Mouse (Mus musculus): ENCODE measurements around the gene Ktn1. TPM values are rescaled to one million over a fixed set of nuclear protein-coding genes. Genes with fewer than 3 reads are reported as not detected.

Ktn1 gene
- polyA plus RNA-seq, 1 experiment from 2014 or later = 106 TPM

DNA sequence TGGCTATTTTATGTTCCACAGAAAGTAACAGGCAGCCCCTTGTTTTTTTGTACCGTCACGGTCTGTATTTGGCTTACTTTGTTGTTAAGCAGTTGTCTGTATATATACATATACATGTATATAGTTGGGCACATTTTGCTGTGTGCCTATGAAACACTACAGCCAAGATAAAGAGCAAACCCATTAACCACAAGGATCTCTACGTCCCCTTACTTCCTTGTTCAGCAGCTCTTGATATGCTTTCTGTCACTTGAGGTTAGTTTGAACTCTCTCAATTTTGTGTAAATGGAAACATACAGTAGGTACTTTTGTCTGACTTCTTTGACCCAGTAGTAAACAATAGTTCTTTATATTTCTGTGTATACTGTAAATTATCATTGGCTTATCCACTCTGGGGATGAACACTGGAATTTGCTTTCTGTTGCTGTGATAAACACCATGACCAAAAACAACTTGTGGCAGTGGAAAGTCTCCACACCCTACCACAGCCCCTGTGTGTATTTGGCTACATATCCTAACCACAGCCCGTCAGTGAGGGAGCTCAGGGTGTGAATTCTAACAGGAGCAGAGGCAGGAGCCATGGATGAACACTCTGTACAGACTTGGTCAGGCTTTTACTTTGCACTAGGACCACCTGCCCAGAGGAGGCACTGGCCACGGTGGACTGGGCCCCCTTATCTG, 92.2 kb downstream of the Ktn1 start:
- H3K4me3 ChIP-seq (ENCODE audit: low read depth, low read length) = no peak overlapping the region
- H3K27me3 ChIP-seq (ENCODE audit: control insufficient read depth, insufficient read depth, low read length) = no peaks in the 10 kb centered on the region
- 93% methylated on average over 5 of the region's 5 CpGs for WGBS
- H3K9ac ChIP-seq (ENCODE audit: low read length) = no peak overlapping the region
- no peaks in the 10 kb centered on the region for H3K4me1 ChIP-seq (replicated peaks; ENCODE audit: control insufficient read depth, insufficient read depth, low read length)
- H3K27ac ChIP-seq (ENCODE audit: low read depth, low read length) = no peak overlapping the region
- no peak overlapping the region for H3K4me2 ChIP-seq (ENCODE audit: low read depth, low read length, severe bottlenecking)
- H3K36me3 ChIP-seq (ENCODE audit: control insufficient read depth, insufficient read depth, low read length) = peaks cover 3% of the 10 kb centered on the region; the same call in 1 of the 2 replicates
- no peak for ATAC-seq (replicated peaks; ENCODE audit: low FRiP score)
- no peaks in the 10 kb centered on the region for H3K9me3 ChIP-seq (ENCODE audit: control insufficient read depth, low read length)
- DNase-seq (ENCODE audit: low spot score) = no peak

DNA sequence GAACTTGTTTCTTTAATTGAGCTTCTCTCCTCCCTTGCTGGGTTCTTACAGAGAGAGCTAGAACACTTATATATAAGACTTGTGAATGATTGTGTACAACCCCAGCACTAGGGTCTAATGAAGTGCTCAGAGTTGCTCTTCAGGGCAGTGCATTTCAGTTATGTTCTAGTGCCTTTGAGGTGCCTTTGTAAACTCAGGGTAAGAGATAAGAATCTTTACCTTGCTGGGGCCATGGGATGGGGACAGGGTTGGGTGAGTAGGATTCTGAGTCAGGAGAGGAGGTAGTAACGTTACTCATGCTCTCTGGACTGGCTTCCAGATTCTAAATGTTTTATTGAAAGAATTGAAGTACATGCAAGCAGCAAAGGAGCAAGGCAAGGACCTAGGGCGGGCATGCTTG, 92.8 kb downstream of the Ktn1 start:
- Histone ChIP-seq H3K36me3 (ENCODE audit: control insufficient read depth, insufficient read depth, low read length) (peaks cover 3% of the 10 kb centered on the region; the same call in 1 of the 2 replicates), H3K9ac (ENCODE audit: low read length) (no peak overlapping the region), H3K4me2 (ENCODE audit: low read depth, low read length, severe bottlenecking) (no peak overlapping the region), H3K4me1 (replicated peaks; ENCODE audit: control insufficient read depth, insufficient read depth, low read length) (no peaks in the 10 kb centered on the region), H3K4me3 (ENCODE audit: low read depth, low read length) (no peak overlapping the region), H3K27ac (ENCODE audit: low read depth, low read length) (no peak overlapping the region), H3K27me3 (ENCODE audit: control insufficient read depth, insufficient read depth, low read length) (no peaks in the 10 kb centered on the region), H3K9me3 (ENCODE audit: control insufficient read depth, low read length) (no peaks in the 10 kb centered on the region)
- WGBS = 85% methylated on average over 2 of the region's 2 CpGs
- DNase-seq (ENCODE audit: low spot score) (no peak), ATAC-seq (replicated peaks; ENCODE audit: low FRiP score) (no peak)

DNA sequence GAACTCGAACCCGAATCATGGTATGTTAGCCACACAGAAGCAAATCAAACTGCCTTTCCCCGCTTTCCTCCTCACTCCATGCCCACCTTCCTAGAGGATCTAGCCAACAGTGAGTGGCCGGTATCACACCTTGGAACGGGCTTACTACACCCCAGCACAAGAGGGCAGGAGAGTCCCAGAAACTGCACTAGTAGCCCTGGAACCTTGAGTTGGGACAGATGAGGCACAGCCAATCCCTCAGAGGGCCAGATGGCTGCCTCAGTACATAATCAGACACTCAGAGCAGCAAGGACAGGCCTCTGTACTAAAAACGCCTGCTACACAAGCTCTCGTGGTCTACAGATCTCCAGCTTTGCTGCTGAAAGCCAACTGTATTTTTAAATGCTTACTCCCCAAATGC, 94.4 kb downstream of the Ktn1 start:
- ATAC-seq (replicated peaks; ENCODE audit: low FRiP score) = no peak
- DNase-seq (ENCODE audit: low spot score) = no peak
- no peaks in the 10 kb centered on the region for H3K36me3 ChIP-seq (ENCODE audit: control insufficient read depth, insufficient read depth, low read length)
- H3K9me3 ChIP-seq (ENCODE audit: control insufficient read depth, low read length) = no peaks in the 10 kb centered on the region
- WGBS = 90% methylated on average over 7 of the region's 7 CpGs
- no peaks in the 10 kb centered on the region for H3K4me1 ChIP-seq (replicated peaks; ENCODE audit: control insufficient read depth, insufficient read depth, low read length)
- H3K4me3 ChIP-seq (ENCODE audit: low read depth, low read length) = no peak overlapping the region
- no peak overlapping the region; the same call in 1 of the 2 replicates for H3K27ac ChIP-seq (ENCODE audit: low read depth, low read length)
- no peak overlapping the region for H3K4me2 ChIP-seq (ENCODE audit: low read depth, low read length, severe bottlenecking)
- no peak overlapping the region for H3K9ac ChIP-seq (ENCODE audit: low read length)
- no peaks in the 10 kb centered on the region for H3K27me3 ChIP-seq (ENCODE audit: control insufficient read depth, insufficient read depth, low read length)

DNA sequence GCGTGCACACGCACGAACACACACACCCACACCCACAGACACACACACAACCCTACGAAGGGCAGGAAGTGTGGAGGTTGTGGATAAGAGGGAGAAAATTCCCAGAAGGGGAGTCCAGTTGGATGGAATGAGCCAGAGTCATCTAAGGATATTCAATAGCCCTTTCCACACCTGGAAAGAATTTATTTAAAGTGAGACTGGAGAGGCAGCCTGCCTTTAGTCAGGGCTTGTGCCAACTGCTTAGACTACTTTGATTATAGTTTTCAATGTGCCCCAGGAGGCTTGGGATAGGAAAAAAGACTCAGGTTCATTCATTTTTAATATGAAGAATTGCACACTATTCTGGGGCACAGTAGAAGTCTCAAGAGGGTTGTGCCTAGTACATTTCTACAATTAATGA, 96.8 kb downstream of the Ktn1 start:
- Histone ChIP-seq H3K27me3 (ENCODE audit: control insufficient read depth, insufficient read depth, low read length) (no peaks in the 10 kb centered on the region), H3K4me2 (ENCODE audit: low read depth, low read length, severe bottlenecking) (no peak overlapping the region), H3K4me3 (ENCODE audit: low read depth, low read length) (no peak overlapping the region), H3K9ac (ENCODE audit: low read length) (no peak overlapping the region), H3K4me1 (replicated peaks; ENCODE audit: control insufficient read depth, insufficient read depth, low read length) (no peaks in the 10 kb centered on the region), H3K27ac (ENCODE audit: low read depth, low read length) (no peak overlapping the region), H3K36me3 (ENCODE audit: control insufficient read depth, insufficient read depth, low read length) (no peaks in the 10 kb centered on the region), H3K9me3 (ENCODE audit: control insufficient read depth, low read length) (no peaks in the 10 kb centered on the region)
- WGBS = 88% methylated on average over 4 of the region's 4 CpGs
- ATAC-seq (replicated peaks; ENCODE audit: low FRiP score) = no peak
- no peak for DNase-seq (ENCODE audit: low spot score)

DNA sequence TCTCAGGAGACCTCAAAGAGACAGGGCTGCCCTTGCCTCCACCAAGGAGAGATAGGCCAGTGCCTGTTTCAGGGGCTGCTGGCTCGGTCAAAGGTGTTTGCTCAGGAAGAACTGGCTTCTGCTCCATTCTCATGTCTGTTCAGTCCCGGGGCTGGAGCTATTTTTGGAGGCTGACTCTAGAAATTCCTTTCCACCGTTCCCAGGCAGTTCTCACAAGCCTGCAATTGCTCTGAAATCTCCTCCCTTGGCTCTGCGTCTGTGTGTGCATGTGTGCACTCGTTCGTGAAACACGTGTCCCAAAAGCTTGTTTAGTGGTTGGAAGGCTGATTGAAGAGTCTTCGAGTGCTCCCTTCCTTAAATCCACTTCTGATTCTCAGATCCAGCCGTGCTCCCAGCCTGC, 99.3 kb downstream of the Ktn1 start:
- no peak overlapping the region for H3K4me2 ChIP-seq (ENCODE audit: low read depth, low read length, severe bottlenecking)
- WGBS = 90% methylated on average over 9 of the region's 9 CpGs
- no peak for ATAC-seq (replicated peaks; ENCODE audit: low FRiP score)

DNA sequence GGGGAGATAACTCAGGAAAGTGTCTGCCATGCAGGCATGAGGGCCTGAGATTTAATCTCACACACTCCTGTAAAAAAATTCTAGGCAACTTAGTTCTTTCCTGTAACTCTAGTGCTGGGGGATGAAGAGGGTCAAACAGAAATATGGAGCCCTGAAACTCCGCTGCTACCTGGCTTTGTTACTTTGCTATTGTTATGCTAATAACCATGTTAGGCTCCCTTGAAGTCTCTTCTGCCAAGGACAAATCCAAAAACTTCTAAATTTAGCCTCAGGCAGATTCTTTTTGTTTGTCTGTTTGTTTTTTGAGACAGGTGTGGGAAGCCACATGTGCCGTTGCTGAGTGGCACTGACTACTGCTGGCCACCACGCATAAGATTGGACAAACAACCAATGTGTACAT, 100.5 kb downstream of the Ktn1 start:
- Histone ChIP-seq H3K4me1 (replicated peaks; ENCODE audit: control insufficient read depth, insufficient read depth, low read length) (no peaks in the 10 kb centered on the region), H3K4me3 (ENCODE audit: low read depth, low read length) (no peak overlapping the region), H3K9me3 (ENCODE audit: control insufficient read depth, low read length) (no peaks in the 10 kb centered on the region), H3K4me2 (ENCODE audit: low read depth, low read length, severe bottlenecking) (no peak overlapping the region), H3K27ac (ENCODE audit: low read depth, low read length) (no peak overlapping the region), H3K36me3 (ENCODE audit: control insufficient read depth, insufficient read depth, low read length) (no peaks in the 10 kb centered on the region), H3K27me3 (ENCODE audit: control insufficient read depth, insufficient read depth, low read length) (no peaks in the 10 kb centered on the region), H3K9ac (ENCODE audit: low read length) (no peak overlapping the region)
- ATAC-seq (replicated peaks; ENCODE audit: low FRiP score) (no peak), DNase-seq (ENCODE audit: low spot score) (no peak)
- WGBS = 81% methylated on average over 3 of the region's 3 CpGs

More for the DNA sequence above, 99.3 kb downstream of the Ktn1 start:
- Histone ChIP-seq H3K27me3 (ENCODE audit: control insufficient read depth, insufficient read depth, low read length) (no peaks in the 10 kb centered on the region), H3K4me3 (ENCODE audit: low read depth, low read length) (no peak overlapping the region), H3K9ac (ENCODE audit: low read length) (no peak overlapping the region), H3K27ac (ENCODE audit: low read depth, low read length) (no peak overlapping the region), H3K4me1 (replicated peaks; ENCODE audit: control insufficient read depth, insufficient read depth, low read length) (no peaks in the 10 kb centered on the region), H3K9me3 (ENCODE audit: control insufficient read depth, low read length) (no peaks in the 10 kb centered on the region), H3K36me3 (ENCODE audit: control insufficient read depth, insufficient read depth, low read length) (no peaks in the 10 kb centered on the region)
- no peak for DNase-seq (ENCODE audit: low spot score)

DNA sequence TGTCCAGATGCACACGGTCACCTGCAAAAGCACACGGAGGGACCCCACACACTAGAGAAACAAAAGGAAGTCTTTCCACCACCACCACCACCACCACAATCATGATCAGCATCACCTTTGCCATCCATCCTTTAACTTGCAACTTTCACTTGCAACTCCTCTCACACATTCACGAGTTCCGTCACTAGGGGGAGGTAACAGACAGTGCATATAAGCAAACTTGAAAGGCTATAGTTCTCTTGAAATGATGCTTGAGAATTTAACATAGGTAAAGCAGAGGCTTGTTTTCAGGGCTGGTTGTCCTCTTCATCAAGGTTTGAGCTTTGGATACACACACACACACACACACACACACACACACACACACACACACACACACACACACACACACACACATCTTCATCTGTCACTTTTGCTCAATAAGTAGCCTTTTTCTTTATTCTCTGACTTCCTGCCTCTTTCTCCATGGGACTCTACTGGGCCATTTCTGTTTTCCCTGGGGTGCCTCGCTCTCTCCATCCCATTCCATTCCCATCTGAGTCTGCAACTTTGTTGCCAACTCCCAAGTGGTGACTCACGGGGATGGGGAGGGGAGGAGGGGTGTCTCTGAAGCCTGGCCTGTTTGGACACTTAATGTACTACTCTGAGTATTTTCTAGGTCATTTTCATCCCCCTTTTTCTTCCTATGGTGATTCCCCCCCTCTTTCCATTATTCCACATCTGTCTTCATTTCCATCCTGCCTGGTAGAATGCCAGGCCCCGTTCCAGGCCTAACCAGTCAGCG, 103.4 kb downstream of the Ktn1 start:
- ATAC-seq (replicated peaks; ENCODE audit: low FRiP score) (no peak), DNase-seq (ENCODE audit: low spot score) (no peak)
- Histone ChIP-seq H3K9me3 (ENCODE audit: control insufficient read depth, low read length) (no peaks in the 10 kb centered on the region), H3K4me1 (replicated peaks; ENCODE audit: control insufficient read depth, insufficient read depth, low read length) (no peaks in the 10 kb centered on the region), H3K27me3 (ENCODE audit: control insufficient read depth, insufficient read depth, low read length) (no peaks in the 10 kb centered on the region), H3K9ac (ENCODE audit: low read length) (no peak overlapping the region), H3K27ac (ENCODE audit: low read depth, low read length) (no peak overlapping the region), H3K36me3 (ENCODE audit: control insufficient read depth, insufficient read depth, low read length) (no peaks in the 10 kb centered on the region), H3K4me3 (ENCODE audit: low read depth, low read length) (no peak overlapping the region), H3K4me2 (ENCODE audit: low read depth, low read length, severe bottlenecking) (no peak overlapping the region)
- 56% methylated on average over 8 of the region's 8 CpGs for WGBS

DNA sequence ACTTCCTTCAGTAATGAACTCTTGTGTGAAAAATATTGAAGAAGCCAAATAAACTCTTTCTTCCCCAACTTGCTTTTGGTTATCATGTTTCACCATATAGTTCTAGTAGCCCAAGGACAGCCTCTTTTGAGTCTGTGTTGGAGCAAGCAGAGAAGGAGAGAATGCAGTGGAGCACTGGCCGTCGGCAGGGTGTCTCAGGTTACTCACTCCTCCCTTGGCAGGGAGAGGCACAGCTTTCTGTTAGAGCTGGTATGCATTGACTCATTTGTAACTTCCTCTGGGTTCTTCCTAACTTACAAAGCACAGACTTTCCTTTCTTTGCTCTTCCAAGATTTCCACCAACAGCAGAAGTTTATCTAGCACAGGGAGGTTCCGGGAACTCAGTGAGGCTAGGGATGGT, 105.3 kb downstream of the Ktn1 start:
- DNase-seq (ENCODE audit: low spot score) (no peak), ATAC-seq (replicated peaks; ENCODE audit: low FRiP score) (no peak)
- 66% methylated on average over 3 of the region's 3 CpGs for WGBS
- no peak overlapping the region for H3K4me3 ChIP-seq (ENCODE audit: low read depth, low read length)
- H3K36me3 ChIP-seq (ENCODE audit: control insufficient read depth, insufficient read depth, low read length) = no peaks in the 10 kb centered on the region
- H3K9me3 ChIP-seq (ENCODE audit: control insufficient read depth, low read length) = no peaks in the 10 kb centered on the region
- H3K27me3 ChIP-seq (ENCODE audit: control insufficient read depth, insufficient read depth, low read length) = no peaks in the 10 kb centered on the region
- no peak overlapping the region for H3K4me2 ChIP-seq (ENCODE audit: low read depth, low read length, severe bottlenecking)
- H3K27ac ChIP-seq (ENCODE audit: low read depth, low read length) = no peak overlapping the region
- H3K9ac ChIP-seq (ENCODE audit: low read length) = no peak overlapping the region
- no peaks in the 10 kb centered on the region for H3K4me1 ChIP-seq (replicated peaks; ENCODE audit: control insufficient read depth, insufficient read depth, low read length)
